Mouse (Mus musculus) liver, embryonic 11.5 days (tissue): ENCODE results near the gene Adk. TPM values are rescaled to one million over a fixed set of nuclear protein-coding genes. Genes with fewer than 3 reads are reported as not detected.

Experiments
- ATAC-seq: fragments of 200-750 bp; cut with Nextera tagmentation; replicated peaks from 2 replicates; pipeline ENCODE4 v1.8.0; 2017; ENCODE audit warnings: moderate number of reproducible peaks, mild to moderate bottlenecking, moderate TSS enrichment, moderate library complexity; ENCODE audit not compliant: low FRiP score
- DNase-seq: peaks from one replicate; pipeline ENCODE4 v3.0.0-alpha.2; 2017; ENCODE audit warnings: low spot score
- H3K27ac ChIP-seq: fragments of 300-500 bp; sonication (generic); 2 replicates; pipeline ENCODE4 v1.5.1; 2014; ENCODE audit warnings: mild to moderate bottlenecking, low read depth, low read length, control low read depth
- H3K27me3 ChIP-seq: fragments of 300-500 bp; sonication (generic); replicated peaks from 2 replicates; pipeline ENCODE4 v1.6.1; 2014; ENCODE audit warnings: low read length, mixed read lengths; ENCODE audit not compliant: control insufficient read depth, insufficient read depth
- H3K36me3 ChIP-seq: fragments of 300-500 bp; sonication (generic); 2 replicates; pipeline ENCODE4 v1.6.1; 2014; ENCODE audit warnings: mild to moderate bottlenecking, low read length, moderate library complexity, mixed read lengths; ENCODE audit not compliant: control insufficient read depth, insufficient read depth
- H3K4me1 ChIP-seq: fragments of 300-500 bp; sonication (generic); replicated peaks from 2 replicates; pipeline ENCODE4 v1.6.1; 2014; ENCODE audit warnings: low read length, mixed read lengths; ENCODE audit not compliant: control insufficient read depth, insufficient read depth
- H3K4me2 ChIP-seq: fragments of 300-500 bp; sonication (generic); 2 replicates; pipeline ENCODE4 v1.6.1; 2014; ENCODE audit warnings: mild to moderate bottlenecking, control low read depth, moderate library complexity
- H3K4me3 ChIP-seq: fragments of 300-500 bp; sonication (generic); 2 replicates; pipeline ENCODE4 v1.5.1; 2014; ENCODE audit warnings: low read depth, low read length, control low read depth
- H3K9ac ChIP-seq: fragments of 300-500 bp; sonication (generic); 2 replicates; pipeline ENCODE4 v1.6.1; 2014; ENCODE audit warnings: low read depth, low read length, control low read depth
- H3K9me3 ChIP-seq: fragments of 300-500 bp; sonication (generic); 2 replicates; pipeline ENCODE4 v1.6.1; 2016; ENCODE audit warnings: low read length, inconsistent platforms, mixed read lengths; ENCODE audit not compliant: control insufficient read depth
- WGBS: fragments of 180-500 bp; shearing (Covaris S2); extraction: QIAGEN DNeasy Blood & Tissue Kit; methylation state at CpG from one replicate; pipeline ENCODE4 v1.1.7; 2014; 5-methylcytosine and 5-hydroxymethylcytosine counted together
- polyA plus RNA-seq: library from polyadenylated mRNA; unstranded; fragments of >200 nt; fragmentation: Nextera tagmentation; extraction: Ambion mirVana; gene quantifications from 2 replicates; pipeline ENCODE4 v1.2.1, GENCODE M21; 2014

Adk gene
- polyA plus RNA-seq, 1 experiment from 2014 or later, result 253 TPM

DNA sequence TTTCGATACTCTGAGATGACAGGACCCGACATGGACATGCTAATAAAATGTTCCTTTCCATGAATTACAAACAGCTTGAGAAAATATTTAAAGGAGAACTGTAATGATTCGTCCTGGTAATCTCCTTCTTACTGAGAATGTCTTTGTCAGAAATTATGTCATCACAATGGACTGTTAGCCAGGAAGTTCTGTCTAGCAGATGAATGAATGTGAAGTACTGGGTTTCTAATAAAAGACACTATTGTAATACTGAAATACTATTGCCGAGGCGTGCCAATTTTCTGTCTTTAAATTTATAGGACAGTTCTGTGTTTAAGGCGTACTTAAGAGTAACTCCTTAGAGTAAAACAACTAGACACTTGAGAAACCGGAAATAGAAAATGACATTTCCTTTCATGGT lies 231.7 kb downstream of the Adk start:
- Histone ChIP-seq H3K36me3 (no peaks in the 10 kb centered on the region), H3K27me3 (no peaks in the 10 kb centered on the region), H3K4me2 (no peak overlapping the region), H3K27ac (no peak overlapping the region), H3K4me3 (no peak overlapping the region), H3K4me1 (no peaks in the 10 kb centered on the region), H3K9ac (no peak overlapping the region), H3K9me3 (no peaks in the 10 kb centered on the region)
- DNase-seq (no peak), ATAC-seq (no peak)
- WGBS, result 83% methylated on average over 7 of the region's 7 CpGs

DNA sequence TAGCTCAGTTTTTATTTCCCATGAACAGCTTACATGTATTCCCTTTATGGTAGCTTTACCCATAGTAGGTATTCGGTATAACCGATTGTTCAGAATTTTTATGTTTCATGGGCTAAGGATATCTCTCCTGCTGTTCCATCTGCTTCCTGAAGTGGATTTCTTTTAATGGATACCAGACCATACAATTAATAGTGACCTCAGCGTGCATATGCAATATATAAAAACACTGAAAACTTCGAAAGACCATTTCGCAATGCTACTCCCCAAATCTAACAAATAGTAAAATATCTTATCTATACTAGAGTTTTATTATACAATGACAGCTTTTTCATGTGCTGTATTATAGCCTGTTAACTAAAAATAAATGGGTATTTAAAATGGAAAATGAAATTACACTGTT lies 232.5 kb downstream of the Adk start:
- H3K4me3 ChIP-seq, result no peak overlapping the region
- 89% methylated on average over 5 of the region's 5 CpGs for WGBS
- H3K27ac ChIP-seq, result no peak overlapping the region
- H3K4me2 ChIP-seq, result no peak overlapping the region
- no peaks in the 10 kb centered on the region for H3K36me3 ChIP-seq
- H3K4me1 ChIP-seq, result no peaks in the 10 kb centered on the region
- no peak overlapping the region for H3K9ac ChIP-seq
- ATAC-seq (no peak), DNase-seq (no peak)
- H3K9me3 ChIP-seq, result no peaks in the 10 kb centered on the region
- no peaks in the 10 kb centered on the region for H3K27me3 ChIP-seq

DNA sequence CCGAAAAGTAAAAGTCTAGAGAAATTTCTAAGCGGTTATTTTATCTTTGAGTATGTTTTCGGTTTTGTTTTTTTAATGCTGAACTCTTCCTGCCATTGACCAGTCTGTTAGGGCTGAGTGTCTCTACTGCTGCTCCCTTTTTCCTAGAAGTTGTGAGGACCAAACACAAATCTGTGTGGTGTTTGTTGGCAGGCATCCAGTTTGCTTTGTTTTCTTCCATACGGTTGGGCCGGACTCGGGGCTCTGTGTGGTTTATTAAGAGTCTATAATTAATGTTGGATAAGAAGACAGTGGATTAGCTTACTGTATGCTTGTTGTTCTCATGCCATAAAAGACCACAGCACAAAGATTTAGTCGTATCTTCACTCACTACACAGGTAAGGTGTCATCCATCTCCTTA lies 233.9 kb downstream of the Adk start:
- 92% methylated on average over 7 of the region's 7 CpGs for WGBS
- no peak for ATAC-seq

DNA sequence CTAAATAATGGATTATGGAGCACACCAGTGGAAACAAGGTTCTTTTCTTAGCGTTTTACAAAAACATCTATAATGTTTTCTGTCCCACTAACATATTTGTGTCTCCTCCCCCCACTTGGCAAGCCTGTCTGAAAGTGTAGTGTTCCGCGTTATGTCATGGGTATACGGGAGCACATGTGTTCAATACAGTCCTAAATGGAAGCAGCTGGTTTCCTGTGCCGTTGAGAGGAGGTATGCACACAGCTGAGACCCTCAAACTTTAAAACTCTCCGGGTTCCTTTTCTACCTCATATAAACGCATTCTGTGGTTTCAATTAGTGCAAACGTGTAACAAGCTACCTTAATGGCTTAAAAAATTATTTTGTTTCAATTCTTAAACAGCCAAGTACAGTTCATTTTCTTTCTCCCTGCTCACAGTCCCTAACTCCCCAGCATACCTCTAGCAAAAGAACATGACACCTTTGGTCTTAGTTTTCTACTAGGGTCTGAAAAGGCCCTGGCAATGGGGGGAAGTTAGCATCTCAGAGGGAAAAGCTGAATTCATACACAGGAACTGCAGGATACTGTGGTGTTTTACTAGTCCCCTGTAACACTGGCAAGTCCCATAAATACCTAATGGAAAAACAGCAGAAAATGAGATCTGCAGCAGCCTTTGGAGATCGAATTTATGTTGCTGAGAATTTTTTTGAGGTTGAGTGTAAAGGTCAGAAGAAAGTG lies 235.5 kb downstream of the Adk start:
- WGBS, result 84% methylated on average over 9 of the region's 9 CpGs
- Histone ChIP-seq H3K36me3 (no peaks in the 10 kb centered on the region), H3K9me3 (no peaks in the 10 kb centered on the region), H3K4me2 (no peak overlapping the region), H3K9ac (no peak overlapping the region), H3K27me3 (no peaks in the 10 kb centered on the region), H3K4me3 (no peak overlapping the region), H3K27ac (no peak overlapping the region), H3K4me1 (no peaks in the 10 kb centered on the region)
- DNase-seq (no peak), ATAC-seq (no peak)

More for the DNA sequence above, 233.9 kb downstream of the Adk start:
- Histone ChIP-seq H3K9me3 (no peaks in the 10 kb centered on the region), H3K9ac (no peak overlapping the region), H3K27ac (no peak overlapping the region), H3K4me3 (no peak overlapping the region), H3K27me3 (no peaks in the 10 kb centered on the region), H3K4me1 (no peaks in the 10 kb centered on the region), H3K36me3 (no peaks in the 10 kb centered on the region), H3K4me2 (no peak overlapping the region)
- no peak for DNase-seq

DNA sequence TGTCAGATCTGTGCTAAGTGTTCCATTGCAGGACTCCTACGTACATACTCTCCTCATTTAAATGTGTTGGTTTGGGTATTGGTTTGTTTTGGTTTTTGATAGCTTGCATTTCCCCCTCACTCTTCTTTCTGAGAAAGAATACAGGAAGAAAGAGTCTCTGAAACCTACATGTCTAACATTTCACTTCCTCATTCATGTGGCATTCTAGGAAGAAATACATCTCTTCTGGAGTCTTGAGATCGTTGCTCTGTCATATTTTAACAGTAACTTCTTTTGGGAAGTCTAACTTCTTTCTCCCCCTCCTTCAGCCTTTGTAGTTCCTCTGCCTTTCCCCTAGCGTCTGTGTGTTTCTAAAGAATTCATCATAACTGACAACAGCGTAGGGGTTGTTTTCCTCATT lies 247.4 kb downstream of the Adk start:
- Histone ChIP-seq H3K4me2 (no peak overlapping the region), H3K27ac (no peak overlapping the region), H3K36me3 (no peaks in the 10 kb centered on the region), H3K27me3 (no peaks in the 10 kb centered on the region), H3K9me3 (no peaks in the 10 kb centered on the region), H3K4me1 (no peaks in the 10 kb centered on the region), H3K4me3 (no peak overlapping the region), H3K9ac (no peak overlapping the region)
- no peak for ATAC-seq
- 69% methylated on average over 4 of the region's 4 CpGs for WGBS
- DNase-seq, result no peak

DNA sequence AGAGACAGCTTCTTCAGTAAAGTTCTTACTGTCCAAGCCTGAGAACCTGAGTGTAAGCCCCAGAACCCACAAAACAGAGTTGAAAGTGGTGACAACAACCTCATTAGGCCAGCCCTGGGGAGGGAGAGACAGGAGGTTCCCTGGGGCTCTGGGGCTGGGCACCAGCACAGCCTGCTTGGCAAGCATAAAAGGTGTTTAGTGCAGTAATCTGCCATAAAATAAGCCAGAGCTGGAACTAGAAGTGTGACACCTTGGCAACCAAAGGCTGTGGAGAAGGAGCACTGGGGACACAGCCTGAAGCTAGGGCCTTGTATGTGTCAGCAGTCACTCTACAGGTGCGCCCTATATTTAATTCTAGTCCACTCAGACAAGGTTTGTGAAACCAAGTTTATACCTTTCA lies 252.4 kb downstream of the Adk start:
- Histone ChIP-seq H3K9me3 (no peaks in the 10 kb centered on the region), H3K36me3 (no peaks in the 10 kb centered on the region), H3K4me1 (no peaks in the 10 kb centered on the region), H3K27me3 (no peaks in the 10 kb centered on the region), H3K4me3 (no peak overlapping the region), H3K27ac (no peak overlapping the region), H3K4me2 (no peak overlapping the region), H3K9ac (no peak overlapping the region)
- DNase-seq (no peak), ATAC-seq (no peak)
- WGBS, result 97% methylated on average over 1 of the region's 1 CpGs

DNA sequence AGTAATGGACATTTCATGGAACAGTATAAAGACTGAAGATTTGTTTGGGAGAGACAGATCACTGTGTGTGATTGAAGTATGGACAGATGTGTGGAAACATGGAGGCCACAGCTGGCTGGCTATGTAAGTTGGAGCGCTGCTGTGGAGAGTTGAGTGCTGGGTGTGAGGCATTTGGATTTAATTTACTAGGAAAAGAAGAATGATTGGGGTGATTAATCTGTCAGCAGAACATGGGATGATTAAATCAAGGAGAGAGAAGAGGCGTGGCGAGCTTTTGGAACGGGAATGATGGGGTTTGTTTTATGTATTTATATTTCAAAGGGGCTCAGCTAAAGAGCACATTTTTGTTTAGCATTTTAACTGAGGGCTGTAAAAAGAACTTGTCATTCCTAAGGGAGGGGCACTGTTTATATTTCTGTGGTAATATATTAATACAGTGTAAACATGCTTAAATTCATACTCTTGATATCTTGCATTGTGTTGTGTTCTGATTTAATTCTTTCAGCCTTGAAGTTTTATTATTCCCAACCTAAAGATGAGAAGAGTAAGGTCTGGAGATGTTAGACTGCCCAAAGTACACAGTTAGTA lies 256.1 kb downstream of the Adk start:
- Histone ChIP-seq H3K9me3 (no peaks in the 10 kb centered on the region), H3K27ac (no peak overlapping the region), H3K36me3 (no peaks in the 10 kb centered on the region), H3K4me3 (no peak overlapping the region), H3K9ac (no peak overlapping the region), H3K4me1 (no peaks in the 10 kb centered on the region), H3K4me2 (no peak overlapping the region), H3K27me3 (no peaks in the 10 kb centered on the region)
- WGBS, result 86% methylated on average over 4 of the region's 4 CpGs
- DNase-seq (no peak), ATAC-seq (no peak)

DNA sequence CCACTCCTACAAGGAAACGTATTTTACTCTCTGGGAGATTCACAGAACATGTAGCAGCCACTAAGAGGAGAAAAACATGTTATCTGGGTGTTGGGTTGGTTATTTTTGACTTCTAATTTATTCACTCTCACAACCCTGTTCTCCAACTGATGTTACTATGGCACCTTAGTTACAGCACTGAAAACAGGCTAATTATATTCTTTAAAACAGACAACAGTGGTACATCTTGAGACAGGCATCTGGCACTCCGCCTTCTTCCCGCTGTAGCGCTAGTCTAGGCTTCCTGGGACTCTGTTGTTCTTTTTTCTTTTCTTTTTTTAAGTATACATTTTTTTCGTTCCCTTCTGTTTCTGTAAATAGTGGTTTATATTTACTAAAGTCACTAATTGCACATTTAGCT lies 258.2 kb downstream of the Adk start:
- Histone ChIP-seq H3K9me3 (no peaks in the 10 kb centered on the region), H3K4me1 (no peaks in the 10 kb centered on the region), H3K27me3 (no peaks in the 10 kb centered on the region), H3K4me3 (no peak overlapping the region), H3K9ac (no peak overlapping the region), H3K36me3 (no peaks in the 10 kb centered on the region), H3K4me2 (no peak overlapping the region), H3K27ac (no peak overlapping the region)
- WGBS, result 88% methylated on average over 5 of the region's 5 CpGs
- DNase-seq (no peak), ATAC-seq (no peak)
